Mouse (Mus musculus) small intestine, adult 2 months (tissue): ENCODE results near the gene Spry1. TPM values are rescaled to one million over a fixed set of nuclear protein-coding genes. Genes with fewer than 3 reads are reported as not detected.

Experiments used
- H3K27ac ChIP-seq: fragments of 200-500 bp; 2 replicates; pipeline ENCODE4 v1.5.1; 2012; ENCODE audit warnings: low read depth, low read length, control low read depth, inconsistent platforms; ENCODE audit not compliant: insufficient read depth
- H3K27me3 ChIP-seq: fragments of 200-500 bp; 2 replicates; pipeline ENCODE4 v1.6.1; 2012; ENCODE audit warnings: mild to moderate bottlenecking, moderate library complexity, low read length, inconsistent platforms; ENCODE audit not compliant: control insufficient read depth, insufficient read depth
- H3K36me3 ChIP-seq: fragments of 200-500 bp; 2 replicates; pipeline ENCODE4 v1.6.1; 2012; ENCODE audit warnings: mild to moderate bottlenecking, low read length, control low read depth, inconsistent platforms; ENCODE audit not compliant: control insufficient read depth, insufficient read depth
- H3K4me1 ChIP-seq: fragments of 200-500 bp; 2 replicates; pipeline ENCODE4 v1.6.1; 2012; ENCODE audit warnings: low read length, inconsistent platforms, mixed read lengths; ENCODE audit not compliant: control insufficient read depth, insufficient read depth, insufficient read length
- H3K4me3 ChIP-seq: fragments of 200-500 bp; 2 replicates; pipeline ENCODE4 v1.5.1; 2012; ENCODE audit warnings: low read depth, mild to moderate bottlenecking, control low read depth, inconsistent platforms, low read length, moderate library complexity
- CTCF ChIP-seq: fragments of 200-500 bp; IDR thresholded peaks from 2 replicates; pipeline ENCODE4 v1.5.1; 2012; ENCODE audit warnings: low read depth, mild to moderate bottlenecking, control low read depth, inconsistent platforms, low read length, moderate library complexity, mixed read lengths; ENCODE audit not compliant: insufficient replicate concordance, insufficient read length; ENCODE audit errors: extremely low read depth
- POLR2A ChIP-seq: fragments of 200-500 bp; IDR thresholded peaks from 2 replicates; pipeline ENCODE4 v1.6.1; 2012; ENCODE audit warnings: low read depth, mild to moderate bottlenecking, control low read depth, inconsistent platforms, low read length, moderate library complexity
- WGBS: fragments of 180-500 bp; shearing (Covaris S2); methylation state at CpG from one replicate; pipeline ENCODE4 v1.1.7; 2018; 5-methylcytosine and 5-hydroxymethylcytosine counted together
- polyA plus RNA-seq: library from polyadenylated mRNA; depleted of rRNA; stranded (reverse); fragments of >200 nt; gene quantifications from 2 replicates; pipeline ENCODE4 v1.2.3, GENCODE M21; 2012

Spry1 gene
- polyA plus RNA-seq, 1 experiment: 17.5 TPM

GRCm38 (mm10) chr3:37659621-37660020 lies 19.9 kb downstream of the Spry1 start:
- peaks cover 10% of the 10 kb centered on the region for H3K4me1 ChIP-seq
- H3K36me3 ChIP-seq: no peaks in the 10 kb centered on the region
- no peak for TF ChIP-seq CTCF
- TF ChIP-seq POLR2A: no peak
- H3K27me3 ChIP-seq: no peaks in the 10 kb centered on the region
- 69% methylated on average over 6 of the region's 6 CpGs for WGBS
- H3K27ac ChIP-seq: no peak overlapping the region
- H3K4me3 ChIP-seq: no peak overlapping the region

GRCm38 (mm10) chr3:37666291-37667118 lies 26.8 kb downstream of the Spry1 start:
- Histone ChIP-seq H3K4me3 (no peak overlapping the region), H3K27ac (no peak overlapping the region), H3K4me1 (no peaks in the 10 kb centered on the region; the same call in 1 of the 2 replicates), H3K36me3 (no peaks in the 10 kb centered on the region), H3K27me3 (no peaks in the 10 kb centered on the region)
- WGBS: 17% methylated on average over 9 of the region's 9 CpGs
- no peak for TF ChIP-seq POLR2A
- no peak for TF ChIP-seq CTCF

GRCm38 (mm10) chr3:37667119-37667467 lies 27.3 kb downstream of the Spry1 start:
- H3K4me1 ChIP-seq: peaks cover 1% of the 10 kb centered on the region; the same call in 1 of the 2 replicates
- TF ChIP-seq POLR2A (no peak), CTCF (no peak)
- no peak overlapping the region for H3K27ac ChIP-seq
- H3K36me3 ChIP-seq: no peaks in the 10 kb centered on the region
- no peak overlapping the region for H3K4me3 ChIP-seq
- 6% methylated on average over 2 of the region's 2 CpGs for WGBS
- H3K27me3 ChIP-seq: no peaks in the 10 kb centered on the region

- 31% methylated on average over 7 of the region's 7 CpGs for WGBS
- H3K27me3 ChIP-seq: no peaks in the 10 kb centered on the region
- no peak for TF ChIP-seq CTCF
- TF ChIP-seq POLR2A: no peak
- no peak overlapping the region for H3K27ac ChIP-seq
- peaks cover 6% of the 10 kb centered on the region; the same call in 1 of the 2 replicates for H3K4me1 ChIP-seq
- H3K36me3 ChIP-seq: no peaks in the 10 kb centered on the region
- H3K4me3 ChIP-seq: no peak overlapping the region
These were observed 28.0 kb downstream of the Spry1 start for GRCm38 (mm10) chr3:37667736-37668135.

GRCm38 (mm10) chr3:37668652-37669051 lies 28.9 kb downstream of the Spry1 start:
- 90% methylated on average over 12 of the region's 12 CpGs for WGBS
- H3K27me3 ChIP-seq: no peaks in the 10 kb centered on the region
- no peak for TF ChIP-seq POLR2A
- no peak for TF ChIP-seq CTCF
- H3K4me3 ChIP-seq: no peak overlapping the region
- peaks cover 13% of the 10 kb centered on the region; the same call in 1 of the 2 replicates for H3K4me1 ChIP-seq
- no peak overlapping the region for H3K27ac ChIP-seq
- no peaks in the 10 kb centered on the region for H3K36me3 ChIP-seq

- TF ChIP-seq POLR2A (0 out of 2 replicates have a peak, but pooled peaks have one; percentile 9), CTCF (no peak)
These were observed 29.4 kb downstream of the Spry1 start for GRCm38 (mm10) chr3:37669100-37669499.

GRCm38 (mm10) chr3:37672266-37673040 lies 32.7 kb downstream of the Spry1 start:
- Histone ChIP-seq H3K4me3 (no peak overlapping the region), H3K27ac (peak overlapping the region; percentile 30; the same call in 1 of the 2 replicates), H3K27me3 (no peaks in the 10 kb centered on the region), H3K36me3 (no peaks in the 10 kb centered on the region), H3K4me1 (peaks cover 27% of the 10 kb centered on the region; the same call in 1 of the 2 replicates)
- WGBS: 38% methylated on average over 15 of the region's 15 CpGs
- TF ChIP-seq CTCF (no peak), POLR2A (no peak)

More at GRCm38 (mm10) chr3:37669100-37669499, 29.4 kb downstream of the Spry1 start:
- Histone ChIP-seq H3K27ac (no peak overlapping the region), H3K27me3 (no peaks in the 10 kb centered on the region), H3K4me1 (peaks cover 16% of the 10 kb centered on the region; the same call in 1 of the 2 replicates), H3K36me3 (no peaks in the 10 kb centered on the region), H3K4me3 (no peak overlapping the region)
- 97% methylated on average over 20 of the region's 20 CpGs for WGBS
